Mouse (Mus musculus) forebrain, embryonic 11.5 days (tissue): ENCODE results near the gene Itgb1bp1. TPM values are rescaled to one million over a fixed set of nuclear protein-coding genes. Genes with fewer than 3 reads are reported as not detected.

Source experiments
- ATAC-seq: fragments of 200-750 bp; cut with Nextera tagmentation; replicated peaks from 2 replicates; pipeline ENCODE4 v1.8.0; 2017; ENCODE audit warnings: moderate TSS enrichment; ENCODE audit not compliant: low FRiP score
- DNase-seq: peaks from one replicate; pipeline ENCODE4 v3.0.0-alpha.2; 2017; ENCODE audit warnings: low spot score
- H3K27ac ChIP-seq: fragments of 300-500 bp; sonication (generic); 2 replicates; pipeline ENCODE4 v1.5.1; 2014; ENCODE audit warnings: low read depth, low read length
- H3K27me3 ChIP-seq: fragments of 300-500 bp; sonication (generic); 2 replicates; pipeline ENCODE4 v1.6.1; 2014; ENCODE audit warnings: mild to moderate bottlenecking, low read length, mixed read lengths; ENCODE audit not compliant: control insufficient read depth, insufficient read depth
- H3K36me3 ChIP-seq: fragments of 300-500 bp; sonication (generic); 2 replicates; pipeline ENCODE4 v1.6.1; 2014; ENCODE audit warnings: mild to moderate bottlenecking, low read length, moderate library complexity, mixed read lengths; ENCODE audit not compliant: control insufficient read depth, insufficient read depth
- H3K4me1 ChIP-seq: fragments of 300-500 bp; sonication (generic); replicated peaks from 2 replicates; pipeline ENCODE4 v1.6.1; 2014; ENCODE audit warnings: low read length, mixed read lengths; ENCODE audit not compliant: control insufficient read depth, insufficient read depth
- H3K4me2 ChIP-seq: fragments of 300-500 bp; sonication (generic); 2 replicates; pipeline ENCODE4 v1.6.1; 2014; ENCODE audit warnings: low read depth, mild to moderate bottlenecking, low read length, moderate library complexity, mixed read lengths; ENCODE audit not compliant: severe bottlenecking
- H3K4me3 ChIP-seq: fragments of 300-500 bp; sonication (generic); 2 replicates; pipeline ENCODE4 v1.5.1; 2014; ENCODE audit warnings: low read depth, low read length
- H3K9ac ChIP-seq: fragments of 300-500 bp; sonication (generic); 2 replicates; pipeline ENCODE4 v1.6.1; 2014; ENCODE audit warnings: low read length
- H3K9me3 ChIP-seq: fragments of 300-500 bp; sonication (generic); 2 replicates; pipeline ENCODE4 v1.6.1; 2016; ENCODE audit warnings: low read length, mixed read lengths; ENCODE audit not compliant: control insufficient read depth
- WGBS: fragments of 180-500 bp; shearing (Covaris S2); extraction: QIAGEN DNeasy Blood & Tissue Kit; methylation state at CpG from one replicate; pipeline ENCODE4 v1.1.7; 2014; 5-methylcytosine and 5-hydroxymethylcytosine counted together
- polyA plus RNA-seq: library from polyadenylated mRNA; unstranded; fragments of >200 nt; fragmentation: Nextera tagmentation; extraction: Ambion mirVana; gene quantifications from 2 replicates; pipeline ENCODE4 v1.2.1, GENCODE M21; 2014

Itgb1bp1 gene
- polyA plus RNA-seq, 1 experiment from 2014 or later, result 38.3 TPM

DNA sequence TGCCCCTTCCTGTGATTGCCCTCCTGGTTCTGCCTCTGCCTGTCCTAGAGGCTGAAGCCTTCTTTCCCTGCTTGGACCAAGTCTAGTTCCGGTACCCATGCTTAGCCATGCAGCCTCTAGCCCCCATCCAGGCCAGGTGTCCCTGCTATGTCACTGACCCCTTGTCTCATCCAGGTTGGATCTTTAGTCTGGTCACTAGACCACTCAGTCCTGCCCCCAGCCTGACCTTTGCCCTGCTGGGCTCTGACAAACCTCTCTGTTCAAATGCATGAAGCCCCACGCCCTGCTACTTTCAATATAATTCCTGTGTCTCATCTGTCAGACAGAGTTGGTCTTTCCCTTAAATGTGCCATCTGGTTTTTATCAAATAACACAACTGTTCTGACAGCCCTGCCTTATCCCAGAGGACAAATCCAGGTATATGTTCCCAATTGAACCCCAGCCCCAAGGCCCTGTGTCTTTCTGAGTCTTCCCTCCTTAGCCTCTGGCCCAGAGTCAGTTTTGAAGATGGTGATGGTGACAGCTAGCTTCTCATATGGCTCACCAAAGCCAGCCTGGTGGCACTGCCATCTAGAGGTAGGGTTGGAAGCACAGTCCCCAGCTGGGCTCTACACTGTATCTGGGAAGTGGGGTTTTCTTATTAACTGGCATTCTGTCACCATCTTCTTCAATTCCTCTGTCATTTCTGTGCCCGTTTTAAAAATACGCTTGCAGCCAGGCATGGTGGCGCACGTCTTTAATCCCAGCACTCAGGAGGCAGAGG lies 25.4 kb downstream of the Itgb1bp1 start:
- ATAC-seq, result no peak
- H3K36me3 ChIP-seq, result peaks cover 4% of the 10 kb centered on the region; the same call in 1 of the 2 replicates
- WGBS, result 89% methylated on average over 6 of the region's 6 CpGs

DNA sequence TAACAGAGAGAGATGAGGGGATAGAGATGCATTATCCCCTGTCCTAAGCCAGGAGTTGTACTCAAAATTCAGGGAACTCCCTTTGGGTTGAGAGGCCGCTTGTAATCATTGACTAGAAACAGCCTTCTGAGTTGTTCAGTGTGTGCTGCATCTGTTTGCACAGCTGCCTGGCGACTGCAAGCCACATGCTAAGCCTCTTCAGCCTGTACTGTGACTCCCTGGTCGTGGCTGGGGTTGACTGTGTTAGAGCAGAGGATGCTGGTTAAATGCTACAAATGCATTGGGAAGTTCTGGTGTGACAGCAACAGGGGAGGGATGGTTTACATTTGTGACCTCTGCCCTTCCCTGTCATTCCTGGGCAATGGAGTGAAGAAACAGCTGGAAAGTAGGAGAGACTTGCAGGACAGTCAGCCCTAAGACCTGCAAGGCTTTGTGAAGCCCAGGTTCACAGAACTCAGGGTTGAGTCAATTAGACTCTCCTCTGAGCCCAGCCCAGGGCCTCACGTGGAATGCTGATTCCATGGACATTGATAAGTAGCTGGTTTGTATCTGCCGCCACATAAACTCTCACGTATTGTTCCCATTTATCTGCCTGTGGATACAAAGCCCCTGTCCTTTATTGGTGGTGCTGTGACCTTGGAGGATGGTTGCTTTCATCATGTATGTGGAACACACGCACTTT lies 38.2 kb downstream of the Itgb1bp1 start:
- Histone ChIP-seq H3K27ac (no peak overlapping the region), H3K27me3 (no peaks in the 10 kb centered on the region), H3K4me3 (no peak overlapping the region), H3K9me3 (no peaks in the 10 kb centered on the region), H3K4me1 (no peaks in the 10 kb centered on the region), H3K4me2 (no peak overlapping the region), H3K9ac (no peak overlapping the region), H3K36me3 (peaks cover 16% of the 10 kb centered on the region; the same call in 1 of the 2 replicates)
- no peak for ATAC-seq
- 88% methylated on average over 7 of the region's 7 CpGs for WGBS
- no peak for DNase-seq

More for the DNA sequence above, 25.4 kb downstream of the Itgb1bp1 start:
- DNase-seq, result no peak
- Histone ChIP-seq H3K27ac (no peak overlapping the region), H3K9me3 (no peaks in the 10 kb centered on the region), H3K4me1 (no peaks in the 10 kb centered on the region), H3K4me2 (no peak overlapping the region), H3K27me3 (no peaks in the 10 kb centered on the region), H3K9ac (no peak overlapping the region), H3K4me3 (no peak overlapping the region)

GRCm38 (mm10) chr12:21244375-21244960 lies 41.6 kb downstream of the Itgb1bp1 start:
- Histone ChIP-seq H3K36me3 (peaks cover 3% of the 10 kb centered on the region; the same call in 1 of the 2 replicates), H3K4me2 (no peak overlapping the region), H3K4me1 (no peaks in the 10 kb centered on the region), H3K27ac (no peak overlapping the region), H3K27me3 (no peaks in the 10 kb centered on the region), H3K4me3 (no peak overlapping the region), H3K9me3 (no peaks in the 10 kb centered on the region), H3K9ac (no peak overlapping the region)
- 97% methylated on average over 11 of the region's 11 CpGs for WGBS
- ATAC-seq (no peak), DNase-seq (no peak)

- no peak for DNase-seq
- no peak overlapping the region for H3K27ac ChIP-seq
- no peaks in the 10 kb centered on the region for H3K27me3 ChIP-seq
- 72% methylated on average over 3 of the region's 3 CpGs for WGBS
- no peak overlapping the region for H3K4me2 ChIP-seq
- no peaks in the 10 kb centered on the region for H3K4me1 ChIP-seq
- H3K9ac ChIP-seq, result no peak overlapping the region
- ATAC-seq, result no peak
- H3K9me3 ChIP-seq, result no peaks in the 10 kb centered on the region
- H3K36me3 ChIP-seq, result no peaks in the 10 kb centered on the region; the same call in 1 of the 2 replicates
- H3K4me3 ChIP-seq, result no peak overlapping the region
These were observed 44.1 kb downstream of the Itgb1bp1 start for GRCm38 (mm10) chr12:21241965-21242364.

- Histone ChIP-seq H3K27me3 (no peaks in the 10 kb centered on the region), H3K4me3 (no peak overlapping the region), H3K4me2 (no peak overlapping the region), H3K9ac (no peak overlapping the region), H3K4me1 (no peaks in the 10 kb centered on the region), H3K36me3 (peaks cover 2% of the 10 kb centered on the region; the same call in 1 of the 2 replicates), H3K9me3 (no peaks in the 10 kb centered on the region), H3K27ac (no peak overlapping the region)
- DNase-seq, result no peak
- WGBS, result 94% methylated on average over 2 of the region's 2 CpGs
- ATAC-seq, result no peak
These were observed 51.5 kb downstream of the Itgb1bp1 start for GRCm38 (mm10) chr12:21234560-21234959.

DNA sequence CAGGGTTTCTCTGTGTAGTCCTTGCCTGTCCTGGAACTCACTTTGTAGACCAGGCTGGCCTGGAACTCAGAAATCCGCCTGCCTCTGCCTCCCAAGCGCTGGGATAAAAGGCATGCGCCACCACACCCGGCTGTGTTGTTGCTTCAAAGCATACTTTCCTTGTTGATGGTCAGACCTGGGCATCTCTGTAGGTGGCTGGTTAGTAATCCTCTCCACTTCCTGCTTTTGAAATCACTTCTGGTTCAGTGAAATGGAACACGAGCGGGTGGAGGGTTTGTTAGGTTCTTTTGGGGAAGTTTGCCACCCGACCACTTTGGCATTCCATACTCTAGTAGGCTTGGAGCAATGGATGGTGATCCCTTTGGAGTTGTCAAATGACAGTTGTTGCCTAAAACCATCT lies 52.4 kb downstream of the Itgb1bp1 start:
- no peak overlapping the region for H3K4me3 ChIP-seq
- ATAC-seq (no peak), DNase-seq (no peak)
- WGBS, result 86% methylated on average over 7 of the region's 7 CpGs
- no peak overlapping the region for H3K4me2 ChIP-seq
- peaks cover 2% of the 10 kb centered on the region; the same call in 1 of the 2 replicates for H3K36me3 ChIP-seq
- no peaks in the 10 kb centered on the region for H3K9me3 ChIP-seq
- H3K9ac ChIP-seq, result no peak overlapping the region
- H3K27me3 ChIP-seq, result no peaks in the 10 kb centered on the region
- no peaks in the 10 kb centered on the region for H3K4me1 ChIP-seq
- H3K27ac ChIP-seq, result no peak overlapping the region

GRCm38 (mm10) chr12:21229076-21229918 lies 56.8 kb downstream of the Itgb1bp1 start:
- peak; percentile 61 for ATAC-seq

DNA sequence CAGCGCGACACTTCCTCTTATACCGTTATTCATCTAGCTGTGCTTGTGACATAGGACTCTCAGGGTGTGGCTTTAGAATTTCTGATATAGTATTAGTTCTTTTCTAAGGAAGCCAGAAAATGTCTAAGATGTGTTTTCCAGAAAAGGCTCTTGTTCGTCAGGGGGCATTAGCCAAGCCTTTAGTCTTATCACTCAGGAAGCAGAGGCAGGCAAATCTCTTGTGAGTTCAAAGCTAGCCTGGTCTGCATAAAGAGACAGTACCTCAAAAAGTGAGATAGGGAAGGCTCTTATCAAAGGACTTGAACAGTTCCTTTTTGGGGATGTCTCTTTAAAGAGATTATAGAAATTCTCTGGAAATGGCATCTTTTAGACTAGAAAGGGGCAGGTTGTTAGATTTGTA lies 57.4 kb downstream of the Itgb1bp1 start:
- no peak overlapping the region for H3K27ac ChIP-seq
- no peak overlapping the region for H3K9ac ChIP-seq
- DNase-seq (no peak), ATAC-seq (no peak)
- H3K9me3 ChIP-seq, result no peaks in the 10 kb centered on the region
- peaks cover 2% of the 10 kb centered on the region; the same call in 1 of the 2 replicates for H3K36me3 ChIP-seq
- 98% methylated on average over 4 of the region's 4 CpGs for WGBS
- no peak overlapping the region for H3K4me2 ChIP-seq
- no peaks in the 10 kb centered on the region for H3K27me3 ChIP-seq
- H3K4me1 ChIP-seq, result no peaks in the 10 kb centered on the region
- no peak overlapping the region for H3K4me3 ChIP-seq

More at GRCm38 (mm10) chr12:21229076-21229918, 56.8 kb downstream of the Itgb1bp1 start:
- Histone ChIP-seq H3K4me3 (no peak overlapping the region), H3K4me2 (no peak overlapping the region), H3K36me3 (no peaks in the 10 kb centered on the region; the same call in 1 of the 2 replicates), H3K27me3 (no peaks in the 10 kb centered on the region), H3K27ac (no peak overlapping the region), H3K9ac (no peak overlapping the region), H3K9me3 (no peaks in the 10 kb centered on the region), H3K4me1 (no peaks in the 10 kb centered on the region)
- 76% methylated on average over 17 of the region's 17 CpGs for WGBS
- DNase-seq, result no peak
